ENCODE assay signal across 12 mouse cellular contexts in genomic region chrX:159775042-159775441, GRCm38 (mm10).
"Had no signal": no experiment of that assay in that cellular context is flagged by ENCODE, and none has a peak within 500 bp of the region (broad histone marks: within the 10 kb centered on the region; RNA-seq: fewer than 3 reads in every experiment).

No protein-coding gene starts in this region.

- H3K4me2 ChIP-seq: liver, embryonic 11.5 days; liver, embryonic 15.5 days; midbrain, embryonic 12.5 days had no signal

- H3K27ac ChIP-seq: left cerebral cortex, adult 2 months; limb, embryonic 10.5 days; liver, embryonic 15.5 days; midbrain, embryonic 12.5 days; stomach, postnatal 0 days had no signal

- H3K9me3 ChIP-seq: limb, embryonic 10.5 days; liver, embryonic 15.5 days; midbrain, embryonic 12.5 days had no signal

- ATAC-seq: lung, postnatal 0 days had no signal

- H3K9ac ChIP-seq: liver, embryonic 15.5 days; midbrain, embryonic 12.5 days had no signal

- H3K4me3 ChIP-seq: left cerebral cortex, adult 2 months; limb, embryonic 10.5 days; liver, embryonic 15.5 days; midbrain, embryonic 12.5 days had no signal

- DNase-seq: kidney, adult 8-10 months; kidney, postnatal 25 days; lung, adult 2 months; lung, postnatal 36 days; thymus, postnatal 14 days had no signal

- H3K4me1 ChIP-seq: limb, embryonic 10.5 days; liver, embryonic 15.5 days; midbrain, embryonic 12.5 days had no signal

- H3K27me3 ChIP-seq: liver, embryonic 15.5 days had no signal

- H3K36me3 ChIP-seq: limb, embryonic 10.5 days; liver, embryonic 15.5 days; midbrain, embryonic 12.5 days had no signal
